Mouse (Mus musculus) skeletal muscle tissue, adult 2 months (tissue): ENCODE data around the gene Ficd.
A peak's percentile ranks its signal among the peaks of the same experiment; 100 is the strongest.

ENCODE experiments used
- DNase-seq: peaks from one replicate; pipeline ENCODE4 v3.0.0-alpha.2; 2012; ENCODE audit warnings: low read depth, low spot score

The Ficd gene

GRCm38 (mm10) chr5:113735345-113736112, at the start of gene Ficd:
Gene Ficd, plus strand, starts transcription at chr5:113735803.
- DNase-seq = peak; percentile 96

DNA sequence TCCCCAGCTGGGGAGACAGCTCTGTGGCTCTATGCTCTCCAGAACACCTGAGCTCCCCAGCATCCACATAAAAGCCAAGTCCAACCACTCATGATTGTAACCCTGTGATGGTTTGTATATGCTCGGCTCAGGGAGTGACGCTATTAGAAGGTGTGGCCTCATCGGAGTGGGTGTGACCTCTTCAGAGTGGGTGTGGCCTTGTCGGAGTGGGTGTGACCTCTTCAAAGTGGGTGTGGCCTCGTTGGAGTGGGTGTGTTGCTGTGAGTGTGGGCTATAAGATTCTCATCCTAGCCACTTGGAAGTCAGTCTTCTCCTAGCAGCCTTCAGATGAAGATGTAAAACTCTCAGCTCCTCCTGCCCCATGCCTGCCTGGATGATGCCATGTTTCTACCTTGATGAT, 48.1 kb upstream of the Ficd start:
- DNase-seq = no peak

DNA sequence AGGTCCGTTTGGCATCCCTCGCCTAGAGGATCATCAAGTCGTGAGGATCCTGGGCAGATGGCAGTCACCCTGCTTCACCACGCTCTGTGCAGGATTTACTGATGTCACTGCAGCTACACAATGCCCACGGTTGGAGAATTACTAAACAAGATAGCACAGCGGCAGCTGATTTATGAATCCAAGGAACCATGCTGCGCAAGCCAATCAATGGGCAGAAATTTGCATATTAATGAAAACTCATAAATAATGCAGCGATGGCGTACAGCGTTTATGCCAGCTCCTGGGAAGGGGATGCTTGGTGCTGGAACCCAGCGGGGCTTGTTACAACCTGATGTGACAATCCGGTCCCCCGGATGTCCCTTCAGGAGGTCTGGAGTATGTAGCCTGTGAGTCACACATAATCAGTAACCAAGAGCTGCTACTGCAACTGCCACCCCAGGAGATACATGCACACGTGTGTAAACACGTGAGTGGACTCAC, 45.5 kb upstream of the Ficd start:
- DNase-seq = no peak

- DNase-seq = no peak
Observed at GRCm38 (mm10) chr5:113690866-113691265, 44.7 kb upstream of the Ficd start.

DNA sequence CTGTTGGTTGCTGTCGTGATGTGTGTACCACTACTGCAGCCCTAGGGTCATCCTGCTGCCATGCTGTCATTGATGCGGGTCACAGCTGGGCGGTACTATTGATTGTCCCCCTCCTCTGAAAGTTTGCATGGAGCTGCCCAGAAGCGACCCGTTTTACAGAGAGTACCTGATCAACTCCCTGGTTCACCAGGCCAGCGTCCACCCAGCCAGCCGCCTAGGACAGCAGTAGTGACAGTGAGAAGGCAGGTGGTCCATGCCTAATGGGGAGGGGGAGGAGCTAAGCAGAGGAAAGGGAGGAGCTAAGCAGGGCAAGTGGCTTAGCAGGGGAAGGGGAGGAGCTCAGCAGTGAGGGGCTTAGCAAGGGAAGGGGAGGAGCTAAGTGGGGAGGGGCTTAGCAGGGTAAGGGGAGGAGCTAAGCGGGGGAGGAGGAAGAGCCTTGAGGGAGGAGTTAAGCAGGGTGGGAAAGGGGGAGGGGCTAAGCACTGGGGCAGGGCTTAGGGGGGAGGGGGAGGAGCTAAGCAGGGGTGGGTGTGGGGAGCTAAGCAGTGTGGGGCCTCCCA, 42.3 kb upstream of the Ficd start:
- no peak for DNase-seq

GRCm38 (mm10) chr5:113694000-113694399, 41.6 kb upstream of the Ficd start:
- no peak for DNase-seq

DNA sequence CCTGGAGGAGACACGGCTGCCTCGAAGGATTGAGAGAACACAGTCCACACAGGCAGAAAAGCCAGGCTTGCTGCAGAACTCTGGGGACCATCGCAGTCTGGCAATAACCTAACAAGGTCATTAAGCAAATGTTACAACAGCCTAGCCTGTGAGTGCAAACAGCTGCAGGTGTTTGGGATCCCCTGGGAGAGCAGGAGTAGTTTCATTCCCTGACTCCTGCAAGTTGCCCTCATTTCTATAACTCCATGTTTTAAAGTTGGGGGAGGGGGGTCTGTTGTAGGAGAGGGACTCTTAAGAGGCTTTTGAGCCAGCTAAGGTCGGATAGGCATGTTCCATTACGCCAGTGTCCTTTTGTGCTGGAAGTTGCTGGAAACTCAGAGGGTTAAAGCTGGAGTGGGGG, 41.2 kb upstream of the Ficd start:
- DNase-seq = peak; percentile 28

GRCm38 (mm10) chr5:113700388-113701023, 35.1 kb upstream of the Ficd start:
- no peak for DNase-seq

DNA sequence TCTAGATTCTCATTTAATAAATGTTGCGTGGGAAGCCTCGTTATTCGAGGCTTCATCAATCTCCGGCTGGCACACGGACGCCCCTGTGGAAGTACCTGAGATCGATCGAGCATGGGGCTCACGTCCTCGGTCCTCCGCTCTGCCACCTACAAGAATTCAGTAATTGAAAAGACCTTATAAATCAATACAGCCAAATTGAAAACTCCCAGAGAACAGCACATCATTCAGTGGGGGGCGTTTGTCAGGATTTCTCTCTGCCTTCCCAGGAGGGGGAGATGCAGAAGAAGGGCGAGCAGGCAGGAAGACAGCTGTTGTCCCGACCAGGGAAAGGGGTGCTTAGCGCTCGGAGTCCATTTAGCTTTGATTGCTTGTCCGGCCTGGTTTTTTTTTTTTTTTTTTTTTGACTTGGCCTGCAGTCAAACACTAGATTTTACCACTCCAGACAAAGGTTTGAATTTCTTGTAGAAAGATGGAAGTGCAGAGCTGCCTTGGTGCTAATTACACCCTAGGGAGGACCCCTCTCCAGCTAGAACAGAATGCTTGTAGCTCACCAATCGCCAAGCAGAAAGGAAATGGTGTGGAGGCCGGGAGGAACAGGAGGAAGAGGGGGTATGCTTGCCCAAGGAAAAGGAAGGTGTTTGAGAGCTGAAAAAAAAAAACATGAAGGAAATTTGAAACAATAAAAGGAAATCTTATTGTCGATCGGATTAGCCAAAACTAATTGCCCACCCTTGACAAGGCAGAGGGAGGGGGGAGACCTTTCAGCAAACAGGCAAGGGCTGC, 31.6 kb upstream of the Ficd start:
- DNase-seq = no peak

DNA sequence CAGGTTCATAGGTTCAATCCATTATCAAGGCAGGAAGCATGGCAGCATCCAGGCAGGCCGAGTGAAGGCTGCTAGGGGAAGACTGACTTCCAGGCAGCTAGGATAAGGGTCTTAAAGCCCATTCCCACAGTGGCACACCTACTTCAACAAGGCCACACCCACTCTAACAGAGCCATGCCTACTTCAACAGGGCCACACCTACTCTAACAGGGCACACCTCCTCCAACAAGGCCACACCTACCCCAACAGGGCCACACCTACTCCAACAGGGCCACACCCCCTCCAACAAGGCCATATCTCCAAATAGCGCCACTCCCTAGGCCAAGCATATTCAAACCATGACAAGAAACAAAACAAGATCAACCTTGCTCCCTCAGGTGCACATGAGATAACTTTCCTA, 22.7 kb upstream of the Ficd start:
- no peak for DNase-seq

DNA sequence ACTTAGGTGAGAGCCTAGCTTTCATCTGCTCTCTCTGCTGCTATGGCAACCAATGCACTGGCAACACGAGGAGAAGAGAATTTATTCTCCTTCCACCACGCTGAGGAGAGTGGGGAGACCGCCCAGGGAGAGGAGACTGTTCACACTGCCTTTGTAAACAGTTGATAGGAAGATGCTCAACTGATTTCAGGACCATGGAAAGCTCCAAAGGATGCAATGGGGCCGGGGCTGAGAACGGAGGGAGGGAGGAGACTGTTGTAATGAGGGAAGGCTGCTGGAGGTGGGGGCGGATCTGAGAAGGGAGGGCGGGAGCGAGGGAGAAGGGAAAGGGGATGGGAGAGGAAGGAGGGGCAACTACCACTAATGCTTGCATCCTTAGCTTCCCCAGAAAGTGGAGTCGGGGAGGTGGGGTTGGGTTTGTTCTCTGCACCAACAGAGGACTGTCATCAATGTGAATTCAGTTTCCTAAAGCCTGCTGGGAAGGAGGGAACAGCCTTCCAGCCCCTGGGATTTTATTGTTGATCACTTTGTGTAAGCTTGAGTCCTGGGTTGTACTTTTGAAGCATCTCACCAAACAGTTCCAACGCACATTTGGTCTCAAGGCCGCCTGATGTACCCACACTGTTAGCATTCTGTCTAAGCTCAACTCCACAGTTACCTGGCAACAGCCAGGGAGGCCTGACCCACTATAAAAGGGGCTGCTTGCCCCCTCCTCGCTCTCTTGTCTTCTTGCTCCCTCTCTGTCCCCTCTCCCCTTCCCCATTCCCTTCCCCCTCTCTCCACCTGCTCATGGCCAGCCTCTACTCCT, 18.8 kb upstream of the Ficd start:
- DNase-seq = no peak

- DNase-seq = no peak
Observed at GRCm38 (mm10) chr5:113719221-113719661, 16.4 kb upstream of the Ficd start.

DNA sequence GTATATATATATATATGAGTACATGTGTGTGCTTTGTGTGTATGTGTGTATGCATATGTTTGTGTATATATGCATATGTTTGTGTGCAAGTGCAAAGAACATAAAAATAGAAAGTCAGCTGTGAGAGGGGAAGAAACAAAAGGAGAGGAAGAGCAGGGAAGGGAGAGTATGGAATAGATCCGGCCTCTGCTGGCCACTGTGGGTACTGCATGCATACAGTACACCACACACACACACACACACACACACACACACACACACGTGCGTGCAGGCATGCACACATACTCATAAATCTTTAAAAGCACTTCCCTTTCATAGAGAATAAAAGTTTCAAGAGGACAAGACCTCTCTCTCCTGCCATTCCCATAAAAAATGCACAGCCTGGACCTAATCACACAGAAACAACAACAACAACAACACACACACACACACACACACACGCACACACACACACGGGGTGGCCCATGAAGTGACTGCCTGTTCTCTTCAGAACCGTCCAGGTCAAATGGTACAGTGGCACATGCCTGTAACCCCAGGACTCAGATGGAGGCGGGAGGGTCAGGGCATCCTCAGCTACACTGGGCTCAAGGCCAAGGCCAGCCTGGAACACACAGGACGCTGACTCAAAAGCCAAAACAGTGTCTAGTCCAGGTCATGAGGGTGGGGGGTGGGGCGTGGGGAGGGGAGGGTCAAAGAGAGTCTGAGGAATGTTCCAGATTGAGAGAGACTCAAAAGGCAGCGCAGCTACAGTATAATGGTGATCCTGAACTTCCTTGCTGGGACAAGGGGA, 13.2 kb upstream of the Ficd start:
- no peak for DNase-seq

DNA sequence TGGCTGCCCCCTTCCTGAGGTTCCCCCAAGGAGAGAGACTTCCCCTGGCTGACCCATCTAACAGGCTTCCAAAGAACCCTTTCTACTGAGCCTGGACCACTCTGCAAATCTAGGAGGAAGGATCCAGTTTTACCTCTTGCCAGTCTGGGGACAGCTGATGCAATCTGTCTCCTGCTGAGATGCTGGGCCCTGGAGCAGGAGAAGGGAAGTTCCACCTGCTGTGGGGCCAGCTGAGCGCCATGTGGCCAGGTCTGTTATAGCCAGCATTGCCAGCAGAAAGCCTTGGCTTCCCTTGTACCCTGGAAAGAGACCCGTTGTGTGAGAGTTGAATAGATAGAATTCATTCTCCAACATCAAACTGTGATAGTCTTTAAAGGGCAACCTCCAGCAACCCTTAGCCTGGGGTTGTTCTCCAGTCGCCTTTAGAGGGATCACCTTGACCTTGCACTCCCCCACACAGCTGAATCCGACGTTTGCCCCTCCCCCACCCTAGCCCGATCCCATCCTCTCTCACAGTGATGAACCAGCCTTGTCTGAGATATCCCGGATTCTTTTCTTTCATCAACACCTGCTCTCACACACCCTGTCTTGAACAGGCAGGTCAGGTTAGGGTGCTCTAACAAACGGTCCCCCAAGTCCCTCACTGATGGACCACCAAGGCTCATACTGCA, 11.9 kb upstream of the Ficd start:
- no peak for DNase-seq

GRCm38 (mm10) chr5:113724446-113724845, 11.2 kb upstream of the Ficd start, which contains the start of gene 1700069L16Rik:
Gene 1700069L16Rik, minus strand, starts transcription at chr5:113724772.
- peak; percentile 59 for DNase-seq

- no peak for DNase-seq
Observed at GRCm38 (mm10) chr5:113725417-113725816, 10.2 kb upstream of the Ficd start.

DNA sequence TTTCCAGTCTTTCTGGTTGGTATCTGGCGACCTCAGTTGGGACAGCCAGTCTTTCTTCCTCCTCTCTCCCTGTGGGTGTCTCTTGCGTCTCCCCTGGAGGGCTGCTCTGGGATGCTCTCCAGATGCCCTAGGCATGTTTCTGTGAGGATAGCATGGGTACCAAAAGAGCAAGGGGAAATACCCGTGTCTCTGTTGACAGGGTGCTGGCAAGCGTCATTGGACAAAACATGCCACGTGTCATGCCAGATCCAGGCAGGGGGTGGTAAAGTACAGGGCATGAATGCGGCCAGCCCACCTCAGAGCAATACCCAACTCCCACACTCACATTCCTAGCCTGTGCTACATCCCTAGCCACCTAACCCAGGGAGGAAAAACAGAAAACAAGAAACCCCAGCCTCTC, 9.0 kb upstream of the Ficd start:
- no peak for DNase-seq

DNA sequence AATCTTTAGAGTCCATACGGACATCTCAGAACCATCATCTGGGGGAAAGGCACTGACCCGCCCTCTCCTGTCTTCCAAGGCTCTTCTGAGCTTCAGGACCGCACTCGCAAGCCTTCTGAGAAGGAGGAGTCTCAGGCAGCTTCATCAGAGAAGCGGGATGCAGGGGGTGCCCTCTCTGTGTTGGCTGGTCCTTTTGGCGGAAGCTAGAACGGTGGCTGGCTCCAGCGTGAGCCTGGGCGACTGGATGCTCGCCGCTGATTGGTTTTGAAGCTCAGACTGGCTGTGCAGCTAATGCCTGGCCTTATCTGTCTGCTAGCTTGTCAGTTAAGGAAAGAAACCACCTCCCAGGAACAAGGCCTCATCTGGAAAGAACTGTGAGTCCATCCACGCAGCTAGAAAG, 8.4 kb upstream of the Ficd start:
- DNase-seq = no peak

- DNase-seq = no peak
Observed at GRCm38 (mm10) chr5:113728011-113728410, 7.6 kb upstream of the Ficd start.

GRCm38 (mm10) chr5:113728691-113729090, 6.9 kb upstream of the Ficd start:
- DNase-seq = no peak
